Comparison of ENCODE assay signal across 16 mouse cellular contexts in genomic region chr2:118841186-118841585, GRCm38 (mm10). TPM values are rescaled to one million over a fixed set of nuclear protein-coding genes. Genes with fewer than 3 reads are reported as not detected.
A peak's percentile ranks its signal among the peaks of the same experiment; 100 is the strongest.
DNase-seq lines count a peak whose midpoint lies in the region; ATAC-seq and TF ChIP-seq lines count a peak whose summit lies in the region.
"Had no signal": no experiment of that assay in that cellular context is flagged by ENCODE, and none has a peak within 500 bp of the region (broad histone marks: within the 10 kb centered on the region; RNA-seq: fewer than 3 reads in every experiment).

No protein-coding gene starts in this region.

- H3K9me3 ChIP-seq in heart, embryonic 12.5 days (replicated peaks): no peaks in the 10 kb centered on the region; the same call in 1 of the 2 replicates
- no peaks in the 10 kb centered on the region for H3K9me3 ChIP-seq in liver, embryonic 14.5 days (ENCODE audit: control insufficient read depth, low read length)
- no peaks in the 10 kb centered on the region; the same call in 1 of the 2 replicates for H3K9me3 ChIP-seq in forebrain, embryonic 16.5 days (ENCODE audit: control insufficient read depth, low read length)
- H3K9me3 ChIP-seq in midbrain, postnatal 0 days (ENCODE audit: low read length): no peaks in the 10 kb centered on the region
- H3K9me3 ChIP-seq: embryonic facial prominence, embryonic 12.5 days; forebrain, embryonic 15.5 days; heart, embryonic 13.5 days had no signal

- no peak for TF ChIP-seq CTCF in liver, embryonic 14.5 days (IDR thresholded peaks at IDR 0.05; ENCODE audit: low read depth)
- TF ChIP-seq CTCF in midbrain, postnatal 0 days (IDR thresholded peaks at IDR 0.05): no peak

- 0 out of 2 replicates have a peak, but pooled peaks have one; percentile 30 for ATAC-seq in heart, embryonic 12.5 days (ENCODE audit: insufficient number of reproducible peaks, low FRiP score)
- peak; percentile 43; the same call in 1 of the 2 replicates for ATAC-seq in liver, embryonic 14.5 days (ENCODE audit: insufficient read depth)
- ATAC-seq in forebrain, embryonic 16.5 days: no peak
- no peak for ATAC-seq in midbrain, postnatal 0 days (ENCODE audit: low FRiP score)
- ATAC-seq: forebrain, embryonic 15.5 days had no signal

- peaks cover 24% of the 10 kb centered on the region for H3K4me1 ChIP-seq in heart, embryonic 12.5 days (replicated peaks)
- H3K4me1 ChIP-seq in liver, embryonic 14.5 days (replicated peaks; ENCODE audit: control insufficient read depth in 2 of 2, insufficient read depth in 2 of 2, low read length in 1 of 2): peaks cover 13 to 18% of the 10 kb centered on the region in 2 experiments
- H3K4me1 ChIP-seq in forebrain, embryonic 16.5 days (replicated peaks; ENCODE audit: control insufficient read depth, insufficient read depth, low read length): peaks cover 1% of the 10 kb centered on the region
- no peaks in the 10 kb centered on the region for H3K4me1 ChIP-seq in midbrain, postnatal 0 days (ENCODE audit: insufficient read depth, low read length)
- H3K4me1 ChIP-seq: embryonic facial prominence, embryonic 12.5 days had no signal

- 0 out of 2 replicates have a peak, but pooled peaks cover under 1% of the 10 kb centered on the region for H3K36me3 ChIP-seq in heart, embryonic 12.5 days
- H3K36me3 ChIP-seq in liver, embryonic 14.5 days (replicated peaks; ENCODE audit: control insufficient read depth, insufficient read depth, low read depth): peaks cover 1% of the 10 kb centered on the region; the same call in 1 of the 2 replicates
- no peaks in the 10 kb centered on the region for H3K36me3 ChIP-seq in forebrain, embryonic 16.5 days (ENCODE audit: control insufficient read depth, insufficient read depth)
- H3K36me3 ChIP-seq in midbrain, postnatal 0 days (ENCODE audit: insufficient read depth, low read length): no peaks in the 10 kb centered on the region
- H3K36me3 ChIP-seq: forebrain, embryonic 15.5 days had no signal

- TF ChIP-seq EP300 in liver, embryonic 14.5 days (IDR thresholded peaks at IDR 0.05; ENCODE audit: low read depth): no peak

- H3K27ac ChIP-seq in heart, embryonic 12.5 days (ENCODE audit: poor library complexity, severe bottlenecking): no peak overlapping the region
- H3K27ac ChIP-seq in liver, embryonic 14.5 days: peak overlapping the region; percentile 27; the same call in 1 of the 2 replicates
- H3K27ac ChIP-seq in forebrain, embryonic 16.5 days (ENCODE audit: low read length): no peak overlapping the region
- H3K27ac ChIP-seq in midbrain, postnatal 0 days (ENCODE audit: low read depth, low read length): no peak overlapping the region
- H3K27ac ChIP-seq: embryonic facial prominence, embryonic 12.5 days; forebrain, embryonic 15.5 days; heart, embryonic 13.5 days; hindbrain, embryonic 14.5 days had no signal

- H3K9ac ChIP-seq in heart, embryonic 12.5 days: no peak overlapping the region
- H3K9ac ChIP-seq in liver, embryonic 14.5 days (replicated peaks): 0 out of 2 replicates have a peak overlapping the region, but pooled peaks have one; percentile 6
- no peak overlapping the region for H3K9ac ChIP-seq in forebrain, embryonic 16.5 days (replicated peaks; ENCODE audit: low read depth, low read length)
- H3K9ac ChIP-seq in midbrain, postnatal 0 days (replicated peaks; ENCODE audit: low read length, poor library complexity, severe bottlenecking): no peak overlapping the region
- H3K9ac ChIP-seq: embryonic facial prominence, embryonic 12.5 days; forebrain, embryonic 15.5 days; heart, embryonic 13.5 days; hindbrain, embryonic 14.5 days had no signal

- H3K4me2 ChIP-seq in heart, embryonic 12.5 days: no peak overlapping the region
- H3K4me2 ChIP-seq in liver, embryonic 14.5 days (ENCODE audit: low read depth): peak overlapping the region; percentile 47; the same call in 1 of the 2 replicates
- no peak overlapping the region for H3K4me2 ChIP-seq in forebrain, embryonic 16.5 days (ENCODE audit: low read length)
- H3K4me2 ChIP-seq in midbrain, postnatal 0 days (ENCODE audit: low read depth, low read length, poor library complexity, severe bottlenecking): no peak overlapping the region
- H3K4me2 ChIP-seq: embryonic facial prominence, embryonic 12.5 days; forebrain, embryonic 15.5 days; heart, embryonic 13.5 days; hindbrain, embryonic 14.5 days had no signal

- intact Hi-C loops in heart, postnatal 14 days (cut with DNase I): no loop called here

- H3K4me3 ChIP-seq in heart, embryonic 12.5 days: no peak overlapping the region
- no peak overlapping the region for H3K4me3 ChIP-seq in liver, embryonic 14.5 days (ENCODE audit: insufficient read depth in 1 of 2, low read depth in 2 of 2, low read length in 2 of 2)
- no peak overlapping the region for H3K4me3 ChIP-seq in forebrain, embryonic 16.5 days (replicated peaks; ENCODE audit: low read length)
- H3K4me3 ChIP-seq in midbrain, postnatal 0 days (ENCODE audit: low read depth, low read length): no peak overlapping the region
- H3K4me3 ChIP-seq: embryonic facial prominence, embryonic 12.5 days; forebrain, embryonic 15.5 days; heart, embryonic 13.5 days had no signal

- 67% methylated on average over 5 of the region's 5 CpGs for WGBS in heart, embryonic 12.5 days
- WGBS in liver, embryonic 14.5 days (ENCODE audit: insufficient replicate concordance): 58% methylated on average over 5 of the region's 5 CpGs
- WGBS in forebrain, embryonic 16.5 days: 68% methylated on average over 5 of the region's 5 CpGs
- WGBS in midbrain, postnatal 0 days: 75% methylated on average over 5 of the region's 5 CpGs

- H3K27me3 ChIP-seq in heart, embryonic 12.5 days (replicated peaks): no peaks in the 10 kb centered on the region
- H3K27me3 ChIP-seq in liver, embryonic 14.5 days (ENCODE audit: control insufficient read depth, insufficient read depth, low read length): no peaks in the 10 kb centered on the region
- H3K27me3 ChIP-seq in forebrain, embryonic 16.5 days (replicated peaks; ENCODE audit: control insufficient read depth, insufficient read depth, low read length): no peaks in the 10 kb centered on the region
- no peaks in the 10 kb centered on the region for H3K27me3 ChIP-seq in midbrain, postnatal 0 days (ENCODE audit: insufficient read depth, low read length)
- H3K27me3 ChIP-seq: embryonic facial prominence, embryonic 12.5 days; forebrain, embryonic 15.5 days; heart, embryonic 13.5 days had no signal

- no peak for DNase-seq in heart, postnatal 14 days
- peak; percentile 79 for DNase-seq in adipocyte (ENCODE audit: low spot score)
- DNase-seq in liver, embryonic 14.5 days (ENCODE audit: low read depth in 3 of 3, low spot score in 3 of 3): no peak
- DNase-seq in frontal cortex, postnatal 10 days (ENCODE audit: low spot score in 2 of 2): no peak
- DNase-seq in midbrain, postnatal 0 days (ENCODE audit: low spot score): no peak
- DNase-seq: cerebellum, adult 11-12 months; cerebellum, adult 9-10 months; cerebellum, postnatal 25 days; gastrocnemius, postnatal 25 days; heart, postnatal 4 days had no signal

RNA-seq across cellular contexts. Expression of gene Ivd, which starts 20.6 kb away (rescaled TPM):
- polyA plus RNA-seq in heart, embryonic 12.5 days (2016; fragmentation: Nextera tagmentation; extraction: Ambion mirVana): 68.2 and 68.7 TPM in 2 replicates
- total RNA-seq in heart, postnatal 14 days (2021): 100 to 1,000 TPM; 150 to 163 TPM
- polyA plus RNA-seq in liver, embryonic 14.5 days (2012; rRNA removed): 23.1 and 26.3 TPM in 2 replicates
- polyA plus RNA-seq in liver, embryonic 14.5 days (2014; fragmentation: Nextera tagmentation; extraction: Ambion mirVana): 23.3 and 27.4 TPM in 2 replicates
- polyA plus RNA-seq in forebrain, embryonic 16.5 days (2015; fragmentation: Nextera tagmentation; extraction: Ambion mirVana): 45.2 and 50.4 TPM in 2 replicates
- total RNA-seq in midbrain, postnatal 0 days (2014; rRNA removed): 57.5 and 62.4 TPM in 2 replicates
- 50.7 and 54.9 TPM in 2 replicates for polyA plus RNA-seq in midbrain, postnatal 0 days (2015; fragmentation: Nextera tagmentation; extraction: Ambion mirVana)

RNA-seq across cellular contexts. Expression of gene Knstrn, which starts 27.4 kb away (rescaled TPM):
- polyA plus RNA-seq in heart, embryonic 12.5 days (2016; fragmentation: Nextera tagmentation; extraction: Ambion mirVana): 109 and 115 TPM in 2 replicates
- total RNA-seq in heart, postnatal 14 days (2021): 10 to 100 TPM in 1 of 2 experiments, 1 to 10 TPM in 1; 5.9 to 10.7 TPM
- 22.9 and 50.8 TPM in 2 replicates for polyA plus RNA-seq in liver, embryonic 14.5 days (2012; rRNA removed)
- 84.7 and 88.1 TPM in 2 replicates for polyA plus RNA-seq in liver, embryonic 14.5 days (2014; fragmentation: Nextera tagmentation; extraction: Ambion mirVana)
- polyA plus RNA-seq in forebrain, embryonic 16.5 days (2015; fragmentation: Nextera tagmentation; extraction: Ambion mirVana): 49.6 and 52.6 TPM in 2 replicates
- total RNA-seq in midbrain, postnatal 0 days (2014; rRNA removed): 3.1 and 4.5 TPM in 2 replicates
- 5.6 and 6.6 TPM in 2 replicates for polyA plus RNA-seq in midbrain, postnatal 0 days (2015; fragmentation: Nextera tagmentation; extraction: Ambion mirVana)

RNA-seq across cellular contexts. Expression of gene Bahd1, which starts 59.0 kb away (rescaled TPM):
- 4.5 and 4.8 TPM in 2 replicates for polyA plus RNA-seq in heart, embryonic 12.5 days (2016; fragmentation: Nextera tagmentation; extraction: Ambion mirVana)
- 10 to 100 TPM; 15.9 to 17.7 TPM for total RNA-seq in heart, postnatal 14 days (2021)
- 4.9 and 5.2 TPM in 2 replicates for polyA plus RNA-seq in liver, embryonic 14.5 days (2012; rRNA removed)
- 0.83 and 1.0 TPM in 2 replicates for polyA plus RNA-seq in liver, embryonic 14.5 days (2014; fragmentation: Nextera tagmentation; extraction: Ambion mirVana)
- 5.7 and 6.5 TPM in 2 replicates for polyA plus RNA-seq in forebrain, embryonic 16.5 days (2015; fragmentation: Nextera tagmentation; extraction: Ambion mirVana)
- total RNA-seq in midbrain, postnatal 0 days (2014; rRNA removed): 22.0 and 28.6 TPM in 2 replicates
- polyA plus RNA-seq in midbrain, postnatal 0 days (2015; fragmentation: Nextera tagmentation; extraction: Ambion mirVana): 6.1 and 6.6 TPM in 2 replicates

Comparison
In these comparisons a context has a peak if more than half of its experiments do, and no peak if none do; other contexts are left out.
1. ATAC-seq: peak in heart, embryonic 12.5 days (single experiment) and liver, embryonic 14.5 days (single experiment); none in forebrain, embryonic 16.5 days (single experiment) and midbrain, postnatal 0 days (single experiment).